Mouse (Mus musculus) bone marrow, adult 2 months (tissue): ENCODE results near the gene Tmprss9. TPM values are rescaled to one million over a fixed set of nuclear protein-coding genes. Genes with fewer than 3 reads are reported as not detected.
A peak's percentile ranks its signal among the peaks of the same experiment; 100 is the strongest.

Experiments
- H3K27ac ChIP-seq: fragments of 200-500 bp; 2 replicates; pipeline ENCODE4 v1.5.1; 2012; ENCODE audit warnings: low read depth, mild to moderate bottlenecking, control low read depth, inconsistent platforms, low read length; ENCODE audit not compliant: control insufficient read depth, poor library complexity, insufficient read depth
- H3K4me1 ChIP-seq: fragments of 200-500 bp; 2 replicates; pipeline ENCODE4 v1.6.1; 2011; ENCODE audit warnings: low read length; ENCODE audit not compliant: control insufficient read depth, insufficient read depth
- H3K4me3 ChIP-seq: fragments of 200-500 bp; replicated peaks from 2 replicates; pipeline ENCODE3; 2011; ENCODE audit warnings: mild to moderate bottlenecking, low read depth, low read length, control low read depth; ENCODE audit not compliant: control insufficient read depth
- CTCF ChIP-seq: fragments of 200-500 bp; IDR thresholded peaks from 2 replicates; pipeline ENCODE4 v1.5.1; 2011; ENCODE audit warnings: low read length, control low read depth; ENCODE audit not compliant: control insufficient read depth, insufficient read depth
- POLR2A ChIP-seq: fragments of 200-500 bp; IDR thresholded peaks from 2 replicates; pipeline ENCODE4 v1.6.1; 2011; ENCODE audit warnings: low read depth, mild to moderate bottlenecking, control low read depth, low read length, borderline replicate concordance; ENCODE audit not compliant: control insufficient read depth
- WGBS: fragments of 180-500 bp; shearing (Covaris S2); methylation state at CpG from one replicate; pipeline ENCODE4 v1.1.7; 2018; 5-methylcytosine and 5-hydroxymethylcytosine counted together
- polyA plus RNA-seq: library from polyadenylated mRNA; stranded (reverse); fragments of >200 nt; gene quantifications from 2 replicates; pipeline ENCODE4 v1.2.4, GENCODE M21; 2011; ENCODE audit warnings: low replicate concordance; ENCODE audit not compliant: missing spikeins, insufficient read depth, insufficient read length

Gene Tmprss9
- polyA plus RNA-seq, 1 experiment: not detected

DNA sequence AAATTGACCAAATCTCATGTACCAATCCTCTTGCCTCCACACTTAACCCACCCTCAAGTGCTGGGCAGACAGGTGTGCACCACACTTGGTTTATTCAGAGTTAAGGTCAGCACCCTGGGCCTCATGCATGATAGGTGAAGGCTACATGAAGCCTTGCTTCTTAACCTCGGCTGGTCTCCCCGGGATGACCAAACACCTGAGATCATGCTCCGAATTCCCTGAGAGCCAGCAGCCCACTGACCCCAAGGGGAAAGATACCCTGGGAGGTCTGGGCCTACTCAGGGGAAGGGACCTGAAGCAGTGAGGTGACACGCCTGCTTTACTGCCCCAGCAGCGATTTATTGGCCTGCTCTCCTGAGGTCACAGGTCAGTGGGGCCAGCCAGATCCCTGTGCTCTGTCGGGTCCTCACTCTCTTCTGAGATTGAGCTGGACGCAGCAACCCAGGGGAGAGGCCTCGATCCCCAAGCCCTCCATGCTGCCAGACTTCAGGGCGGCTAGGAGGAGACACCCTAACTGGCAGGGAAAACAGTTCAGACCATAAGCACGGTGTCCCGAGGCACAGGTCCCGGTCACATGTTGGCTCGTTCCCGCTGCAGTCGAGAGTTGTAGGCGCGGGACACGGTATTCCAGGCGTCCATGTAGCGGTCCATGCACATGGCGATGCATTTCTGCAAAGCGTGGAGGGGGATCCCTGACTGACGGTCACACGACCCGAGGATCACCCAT, 28.1 kb downstream of the Tmprss9 start:
- TF ChIP-seq CTCF (no peak), POLR2A (peak; percentile 46; the same call in 1 of the 2 replicates)
- H3K27ac ChIP-seq: no peak overlapping the region; the same call in 1 of the 2 replicates
- no peaks in the 10 kb centered on the region; the same call in none of the 2 replicates for H3K4me1 ChIP-seq
- peak overlapping the region; percentile 81 for H3K4me3 ChIP-seq
- WGBS: 19% methylated on average over 25 of the region's 25 CpGs

DNA sequence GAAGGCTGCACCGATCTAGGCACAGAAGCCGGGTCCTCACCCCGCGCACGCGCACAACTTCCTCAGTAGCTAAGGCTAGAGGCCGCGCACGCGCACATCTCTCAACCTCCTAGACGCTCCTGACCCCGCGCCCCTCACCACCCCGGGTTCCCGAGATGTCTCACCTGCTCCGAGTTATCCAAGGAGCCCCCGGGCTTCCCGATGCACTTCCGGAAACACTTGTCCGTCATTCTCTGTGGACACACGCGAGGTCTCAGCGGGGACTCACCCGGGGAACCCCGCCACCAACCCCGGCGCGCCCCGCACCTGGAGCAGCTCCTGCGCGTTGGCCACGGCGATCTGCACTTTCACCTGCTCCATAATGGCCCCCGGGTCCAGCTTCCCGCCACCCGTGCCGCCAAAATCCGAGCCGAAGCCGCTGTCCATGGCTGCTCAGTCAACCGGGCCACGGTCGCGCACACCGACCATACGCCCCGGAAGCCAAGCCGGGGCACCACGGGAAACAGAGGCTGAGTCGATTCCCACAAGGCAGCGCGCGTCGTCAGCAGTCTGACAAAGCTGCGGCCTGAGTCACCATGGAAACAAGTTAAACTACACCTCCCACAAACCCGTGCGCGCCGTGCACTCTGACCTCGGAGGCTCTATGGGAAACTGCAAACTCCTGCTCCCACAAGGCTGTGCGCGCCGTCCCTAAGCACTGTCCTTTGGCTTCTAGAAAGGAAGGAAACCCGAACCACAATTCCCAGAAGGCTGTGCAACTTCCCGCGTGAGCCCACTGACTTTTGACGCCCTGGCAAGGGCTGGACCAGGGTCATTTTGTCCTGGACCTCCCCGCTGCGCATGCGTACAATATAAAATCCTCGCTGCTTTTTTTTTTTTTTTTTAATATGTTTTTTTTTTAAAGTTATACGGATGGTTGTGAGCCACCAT, 28.9 kb downstream of the Tmprss9 start, which contains the start of gene Timm13:
TSS of gene Timm13 (minus strand) at position 652 of the 930 bp plus-strand sequence.
- under 1% methylated on average over 72 of the region's 72 CpGs for WGBS
- no peaks in the 10 kb centered on the region; the same call in none of the 2 replicates for H3K4me1 ChIP-seq
- H3K4me3 ChIP-seq: peak within 1 kb of the TSS; percentile 81
- TF ChIP-seq POLR2A (peak; percentile 81; the same call in 1 of the 2 replicates), CTCF (no peak)
- H3K27ac ChIP-seq: peak within 1 kb of the TSS; percentile 58

GRCm38 (mm10) chr10:80901409-80902272, 30.0 kb downstream of the Tmprss9 start:
- Histone ChIP-seq H3K4me1 (no peaks in the 10 kb centered on the region; the same call in none of the 2 replicates), H3K27ac (no peak overlapping the region; the same call in 1 of the 2 replicates), H3K4me3 (no peak overlapping the region)
- WGBS: 90% methylated on average over 19 of the region's 19 CpGs
- TF ChIP-seq CTCF: no peak
- 0 out of 2 replicates have a peak, but pooled peaks have one; percentile 10 for TF ChIP-seq POLR2A

- TF ChIP-seq POLR2A (no peak), CTCF (no peak)
- H3K4me1 ChIP-seq: no peaks in the 10 kb centered on the region; the same call in none of the 2 replicates
- H3K27ac ChIP-seq: no peak overlapping the region
- no peak overlapping the region for H3K4me3 ChIP-seq
- 87% methylated on average over 9 of the region's 9 CpGs for WGBS
Measured at GRCm38 (mm10) chr10:80902273-80902940, 30.8 kb downstream of the Tmprss9 start.

- WGBS: 84% methylated on average over 10 of the region's 10 CpGs
Measured at GRCm38 (mm10) chr10:80903282-80903681, 31.6 kb downstream of the Tmprss9 start.

DNA sequence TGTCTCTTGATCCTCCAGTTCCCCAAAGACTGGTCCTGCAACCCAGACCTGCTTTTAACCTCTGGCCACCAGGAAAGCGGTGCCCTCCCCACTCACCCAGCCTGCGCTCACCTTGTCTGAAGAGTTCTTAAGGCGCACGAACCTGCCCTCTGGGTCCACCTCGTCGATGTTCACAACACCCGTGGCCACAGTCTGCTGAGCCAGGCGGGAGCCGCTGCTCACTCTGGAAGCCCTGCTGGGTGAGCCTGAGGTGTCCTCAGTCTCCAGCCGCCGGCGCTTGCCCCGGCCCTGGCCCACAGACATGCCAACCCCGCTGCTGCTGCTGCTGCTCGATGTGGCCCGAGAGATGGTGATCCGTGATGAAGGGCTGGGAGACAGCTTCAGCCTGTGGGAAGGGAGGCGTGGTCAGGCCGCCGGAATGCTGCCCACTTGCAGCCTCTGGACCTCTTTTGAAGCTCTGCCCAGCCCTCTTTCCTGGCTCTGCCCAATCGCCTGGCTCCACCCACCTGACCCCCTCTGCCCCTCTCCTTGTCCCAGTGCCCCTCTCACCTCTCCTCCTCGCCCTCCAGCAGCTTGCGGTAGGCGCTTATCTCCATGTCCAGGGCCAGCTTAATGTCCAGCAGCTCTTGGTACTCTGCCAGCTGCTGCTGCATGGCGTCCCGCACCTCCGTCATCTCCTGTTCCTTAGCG, 32.5 kb downstream of the Tmprss9 start:
- WGBS: 89% methylated on average over 28 of the region's 28 CpGs
- no peak overlapping the region for H3K4me3 ChIP-seq
- no peak for TF ChIP-seq POLR2A
- TF ChIP-seq CTCF: no peak
- H3K27ac ChIP-seq: no peak overlapping the region
- H3K4me1 ChIP-seq: no peaks in the 10 kb centered on the region; the same call in none of the 2 replicates

More at GRCm38 (mm10) chr10:80903282-80903681, 31.6 kb downstream of the Tmprss9 start:
- no peak overlapping the region for H3K4me3 ChIP-seq
- H3K4me1 ChIP-seq: no peaks in the 10 kb centered on the region; the same call in none of the 2 replicates
- no peak overlapping the region for H3K27ac ChIP-seq
- TF ChIP-seq CTCF: no peak
- TF ChIP-seq POLR2A: no peak
